Mouse (Mus musculus) brain, embryonic 18.5 days (tissue): ENCODE measurements at regions not wholly inside any gene's neighbourhood (a gene's known extent, or its start where the extent isn't known, plus 50 kb on each side); places are given as distances from the start of the nearest gene placed in this dataset.
A peak's percentile ranks its signal among the peaks of the same experiment; 100 is the strongest.

ENCODE experiments used
- DNase-seq: peaks from one replicate; pipeline ENCODE4 v3.0.0-alpha.2; 2012; ENCODE audit warnings: low read depth, low spot score

- DNase-seq, result no peak
Observed at GRCm38 (mm10) chr15:36945309-36945708, 62.3 kb downstream of the Zfp706 start.

GRCm38 (mm10) chr15:36944556-36945171, 62.9 kb downstream of the Zfp706 start:
- no peak for DNase-seq

GRCm38 (mm10) chr15:36943492-36944112, 64.0 kb downstream of the Zfp706 start:
- DNase-seq, result peak; percentile 57

- DNase-seq, result no peak
Observed at GRCm38 (mm10) chr15:36942261-36942660, 65.3 kb downstream of the Zfp706 start.

- DNase-seq, result no peak
Observed at GRCm38 (mm10) chr15:36941741-36942140, 65.8 kb downstream of the Zfp706 start.

GRCm38 (mm10) chr15:36939608-36940007, 68.0 kb downstream of the Zfp706 start:
- no peak for DNase-seq

GRCm38 (mm10) chr15:36939153-36939552, 68.4 kb downstream of the Zfp706 start:
- no peak for DNase-seq

- peak; percentile 92 for DNase-seq
Observed at GRCm38 (mm10) chr15:36938511-36939150, 68.9 kb downstream of the Zfp706 start.

GRCm38 (mm10) chr15:36937757-36938498, 69.6 kb downstream of the Zfp706 start:
- DNase-seq, result no peak

- DNase-seq, result no peak
Observed at GRCm38 (mm10) chr15:36937067-36937657, 70.4 kb downstream of the Zfp706 start.

- no peak for DNase-seq
Observed at GRCm38 (mm10) chr15:36934801-36935200, 72.8 kb downstream of the Zfp706 start.

GRCm38 (mm10) chr15:36933581-36933991, 74.0 kb downstream of the Zfp706 start:
- DNase-seq, result no peak

GRCm38 (mm10) chr15:36931460-36931859, 76.1 kb downstream of the Zfp706 start:
- DNase-seq, result no peak

GRCm38 (mm10) chr15:36930433-36930832, 77.1 kb downstream of the Zfp706 start:
- no peak for DNase-seq

GRCm38 (mm10) chr15:36929786-36930185, 77.8 kb downstream of the Zfp706 start:
- no peak for DNase-seq

GRCm38 (mm10) chr15:36929088-36929487, 78.5 kb downstream of the Zfp706 start:
- DNase-seq, result no peak

- no peak for DNase-seq
Observed at GRCm38 (mm10) chr15:36928678-36929077, 78.9 kb downstream of the Zfp706 start.

- DNase-seq, result no peak
Observed at GRCm38 (mm10) chr15:36927436-36927835, 80.1 kb downstream of the Zfp706 start.

- DNase-seq, result no peak
Observed at GRCm38 (mm10) chr15:36924171-36924570, 83.4 kb downstream of the Zfp706 start.

- DNase-seq, result no peak
Observed at GRCm38 (mm10) chr15:36921384-36921783, 86.2 kb downstream of the Zfp706 start.

- no peak for DNase-seq
Observed at GRCm38 (mm10) chr15:36920886-36921285, 86.7 kb downstream of the Zfp706 start.

GRCm38 (mm10) chr15:36919704-36920103, 87.9 kb downstream of the Zfp706 start:
- DNase-seq, result no peak
